Mouse (Mus musculus) embryonic stem cell, embryonic (primary cell): Measurements from ENCODE around the gene Kalrn.

ENCODE experiments used
- CTCF ChIA-PET, 4 experiments: fragments of 300-600 bp in 2 of 4; fragments of 350-600 bp in 2 of 4; sonication (Branson Sonifier 250); formaldehyde crosslinking; loops; one replicate each; lab custom pipeline; 2022; ENCODE audit warnings: inconsistent platforms in 2 of 4; lab: Charles Lee
- POLR2A ChIA-PET, 4 experiments: fragments of 300-600 bp in 2 of 4; fragments of 350-600 bp in 2 of 4; sonication (Branson Sonifier 250); formaldehyde crosslinking; loops; one replicate each; lab custom pipeline; 2022; ENCODE audit warnings: antibody characterized with exemption in 4 of 4, inconsistent platforms in 1 of 4; lab: Charles Lee

Gene Kalrn

DNA sequence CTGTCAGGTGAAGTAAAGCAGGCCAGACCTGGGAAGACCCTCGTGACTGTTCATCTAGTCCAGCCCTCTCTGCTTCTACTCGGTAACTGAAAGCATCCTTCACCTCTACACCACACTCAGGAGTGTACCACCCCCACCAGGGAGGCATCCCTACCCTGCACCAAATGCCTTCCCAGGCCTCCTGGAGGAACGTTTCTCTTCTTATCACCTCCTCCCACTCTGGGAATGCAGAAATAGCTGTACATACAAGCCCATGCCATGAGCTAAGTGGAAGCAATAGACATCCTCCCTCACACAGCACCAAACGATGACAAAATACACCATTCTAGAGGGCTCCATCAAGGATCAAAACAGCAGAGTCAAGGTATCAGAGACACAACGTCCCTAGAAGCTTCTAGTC is 168.2 kb downstream of the Kalrn start:
- ChIA-PET CTCF (interaction anchor here in 1 of 4 experiments (0.5 kb wide), 1 partner anchor 106 kb away, joined by 5 read pairs; no protein-coding TSS in a partner anchor), POLR2A (interaction anchor here in 1 of 4 experiments (0.6 kb wide), 1 partner anchor 379 kb away, joined by 3 read pairs; no protein-coding TSS in a partner anchor)

DNA sequence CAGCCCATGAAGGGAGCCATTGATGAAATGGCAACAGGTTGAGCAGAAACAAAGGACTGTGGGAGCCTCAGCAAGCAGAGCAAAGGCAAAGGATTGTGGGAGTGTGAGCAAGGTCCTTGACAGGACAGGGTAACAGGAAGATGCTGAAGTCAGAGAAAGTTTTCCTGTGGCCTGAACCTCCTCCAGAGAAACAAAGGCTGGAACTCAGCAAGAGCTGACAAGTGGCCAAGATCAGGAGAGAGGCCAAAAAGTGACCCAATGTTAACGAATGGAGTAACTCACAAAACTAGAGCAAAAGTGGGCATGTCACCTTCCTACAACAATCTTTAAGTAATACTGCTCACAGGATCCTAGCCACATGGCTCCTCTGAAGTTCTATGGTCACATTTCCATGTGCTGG is 172.1 kb downstream of the Kalrn start:
- POLR2A ChIA-PET, result no interaction called here
- CTCF ChIA-PET, result interaction anchor here in 1 of 4 experiments (0.6 kb wide), 1 partner anchor 358 kb away, joined by 3 read pairs; no protein-coding TSS in a partner anchor

DNA sequence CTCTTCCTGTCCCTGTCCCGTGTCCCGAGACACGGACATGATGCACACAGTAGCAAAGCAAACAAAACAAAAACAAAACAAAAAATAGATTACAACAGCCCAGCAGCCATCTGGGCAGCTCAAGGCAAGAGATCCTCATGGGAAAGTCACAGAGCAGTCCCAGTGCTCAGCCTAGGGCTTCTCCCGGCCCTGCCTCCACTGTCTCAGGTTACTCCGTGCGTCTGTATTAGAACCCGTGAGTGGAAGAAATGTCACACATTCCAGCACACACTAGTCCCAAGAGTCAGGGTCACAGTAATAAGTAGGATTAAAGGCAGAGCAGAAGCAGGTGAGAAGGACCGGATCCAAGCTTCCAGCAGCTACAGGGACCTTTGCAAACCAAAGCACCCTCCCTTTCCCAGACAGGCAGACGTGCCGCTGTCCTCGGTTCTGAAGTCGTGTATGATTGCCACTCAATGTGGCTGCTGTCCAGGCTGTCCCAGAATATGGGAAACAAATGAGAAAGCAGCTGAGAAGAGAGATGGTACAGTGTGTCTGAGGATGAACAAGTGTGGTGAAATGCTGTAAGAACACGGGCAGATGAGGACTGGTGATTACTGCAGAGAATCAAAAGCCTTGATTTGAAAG is 173.1 kb downstream of the Kalrn start:
- CTCF ChIA-PET, result interaction anchor here in 2 of 4 experiments (0.5 to 0.7 kb wide), 2 partner anchors 467 to 567 kb away, joined by 3 to 19 read pairs; no protein-coding TSS in a partner anchor
- POLR2A ChIA-PET, result interaction anchor here in 1 of 4 experiments (0.6 kb wide), 1 partner anchor 9 kb away, joined by 3 read pairs; no protein-coding TSS in a partner anchor

DNA sequence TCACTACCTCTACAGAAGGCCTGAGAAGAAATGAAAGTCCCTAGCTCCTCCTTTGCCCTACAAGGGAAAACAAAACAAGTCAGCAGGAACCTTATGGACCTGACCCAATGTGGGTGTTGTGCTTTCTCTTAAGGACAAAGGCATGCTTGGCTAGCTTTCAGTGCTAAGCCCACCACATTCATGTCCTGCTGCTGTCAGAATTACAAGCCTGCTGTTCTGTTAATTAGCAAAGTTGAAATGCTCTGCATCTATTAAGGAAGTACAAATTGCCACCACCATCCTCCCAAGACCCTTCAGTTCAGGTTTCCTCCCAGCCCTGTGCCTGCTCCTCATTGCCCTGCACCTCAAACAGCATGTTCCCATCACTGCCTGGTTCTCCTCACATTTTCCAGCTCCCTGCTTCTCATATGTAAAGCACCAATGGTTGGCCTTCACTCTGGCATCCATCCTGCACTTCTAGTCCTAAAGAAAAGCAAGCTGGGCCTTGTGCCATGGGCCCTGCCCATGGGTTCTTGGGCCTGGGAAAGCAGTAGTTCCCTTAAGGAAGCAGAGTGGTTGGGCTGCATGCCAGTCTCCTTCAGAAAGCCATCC is 178.0 kb downstream of the Kalrn start:
- POLR2A ChIA-PET, result no interaction called here
- CTCF ChIA-PET, result no interaction called here

DNA sequence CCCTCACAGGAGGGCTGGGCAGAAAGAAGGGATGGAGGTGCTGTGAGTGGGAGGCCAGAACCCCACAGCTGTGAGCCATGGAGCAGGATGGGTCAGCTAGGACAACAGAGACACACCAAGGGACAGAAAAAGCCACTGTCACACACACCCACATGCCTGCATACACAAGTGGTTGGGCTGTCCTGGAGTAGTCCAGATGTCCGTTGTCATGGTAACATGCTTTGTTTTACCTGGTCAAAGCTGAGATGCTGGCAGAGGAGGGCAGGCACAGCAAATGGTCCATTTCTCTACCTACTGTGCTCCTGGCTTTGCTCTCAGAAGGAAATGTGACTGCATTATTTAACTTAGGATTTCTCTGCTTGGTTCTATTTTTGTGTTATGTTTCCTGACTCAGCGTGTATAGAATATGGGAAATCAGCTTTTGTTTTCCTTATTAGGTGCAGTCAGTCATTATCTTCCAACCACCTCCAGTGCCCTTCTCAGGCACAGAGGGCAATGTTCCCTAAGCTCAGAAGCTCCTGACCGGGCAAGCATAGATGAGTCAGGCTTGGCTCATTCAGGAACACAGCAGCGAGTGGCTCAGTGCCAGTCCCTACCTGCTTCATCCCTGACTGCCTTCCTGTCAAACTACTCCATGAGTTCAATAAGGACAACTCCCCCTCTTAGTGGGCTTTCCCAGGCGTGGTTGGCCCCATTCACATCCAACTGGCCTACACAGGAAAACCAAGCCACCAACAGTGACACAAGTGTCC is 183.6 kb downstream of the Kalrn start:
- CTCF ChIA-PET, result no interaction called here
- POLR2A ChIA-PET, result no interaction called here

DNA sequence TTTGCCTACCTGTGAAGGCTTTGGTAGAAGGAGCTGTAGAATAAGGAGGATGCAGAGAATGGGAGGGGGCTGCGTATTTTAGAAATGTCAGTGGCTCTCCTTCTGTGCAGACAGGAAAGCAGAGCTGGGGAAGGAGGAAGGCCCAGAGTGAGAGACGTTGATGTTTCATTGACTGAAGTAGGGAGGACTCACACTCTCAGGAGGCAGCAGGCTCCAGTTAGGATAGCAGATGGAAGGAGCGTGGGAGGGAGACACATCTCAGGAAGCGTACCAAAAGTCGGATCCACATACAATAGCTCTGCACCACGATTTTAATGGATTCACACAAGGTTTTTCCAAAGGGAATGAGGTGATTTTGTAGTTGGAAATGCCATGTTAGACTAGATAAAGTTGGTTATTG is 184.5 kb downstream of the Kalrn start:
- ChIA-PET CTCF (no interaction called here), POLR2A (no interaction called here)

DNA sequence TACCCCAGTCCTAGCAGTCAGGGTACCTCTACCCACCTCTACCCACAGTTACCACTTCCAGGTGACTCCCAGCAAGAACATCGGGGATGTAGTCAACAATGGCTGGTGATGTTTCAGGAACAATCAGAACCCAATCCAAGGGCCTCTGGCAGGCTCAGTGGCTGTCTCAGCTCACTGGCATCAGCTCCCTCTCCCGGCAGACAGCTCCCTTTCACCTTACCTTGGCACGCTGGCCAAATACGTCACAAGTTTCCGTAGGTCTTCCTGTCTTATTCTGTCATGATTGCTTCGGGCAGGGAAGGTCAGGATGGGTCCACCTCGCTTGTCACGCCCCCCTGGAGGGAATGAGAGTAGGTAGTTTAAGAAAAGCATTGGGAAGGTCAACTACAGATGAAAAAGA is 188.3 kb downstream of the Kalrn start:
- POLR2A ChIA-PET, result no interaction called here
- CTCF ChIA-PET, result interaction anchor here in 1 of 4 experiments (0.6 kb wide), 1 partner anchor 344 kb away, joined by 5 read pairs; no protein-coding TSS in a partner anchor

DNA sequence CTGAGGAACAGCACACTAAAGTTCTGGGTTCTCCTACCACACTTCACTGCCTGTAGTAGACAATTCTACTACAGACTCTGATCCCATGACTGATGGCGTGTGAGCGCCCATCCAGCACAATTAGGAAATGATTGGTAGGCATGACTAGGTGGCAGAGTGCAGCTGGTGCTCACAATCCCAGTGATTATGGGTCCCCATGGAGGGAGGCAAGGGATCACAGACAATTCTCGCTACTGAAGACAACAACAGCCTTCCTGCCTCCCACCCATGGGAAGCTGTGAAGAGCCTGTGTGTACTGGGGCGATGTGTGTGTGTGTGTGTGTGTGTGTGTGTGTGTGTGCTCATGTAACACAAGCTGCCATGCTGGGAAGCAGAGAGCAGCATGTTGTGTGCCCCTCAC is 190.3 kb downstream of the Kalrn start:
- CTCF ChIA-PET, result interaction anchor here in 1 of 4 experiments (0.5 to 0.6 kb wide), 2 partner anchors 21 to 284 kb away, joined by 3 to 5 read pairs; no protein-coding TSS in a partner anchor
- POLR2A ChIA-PET, result no interaction called here

DNA sequence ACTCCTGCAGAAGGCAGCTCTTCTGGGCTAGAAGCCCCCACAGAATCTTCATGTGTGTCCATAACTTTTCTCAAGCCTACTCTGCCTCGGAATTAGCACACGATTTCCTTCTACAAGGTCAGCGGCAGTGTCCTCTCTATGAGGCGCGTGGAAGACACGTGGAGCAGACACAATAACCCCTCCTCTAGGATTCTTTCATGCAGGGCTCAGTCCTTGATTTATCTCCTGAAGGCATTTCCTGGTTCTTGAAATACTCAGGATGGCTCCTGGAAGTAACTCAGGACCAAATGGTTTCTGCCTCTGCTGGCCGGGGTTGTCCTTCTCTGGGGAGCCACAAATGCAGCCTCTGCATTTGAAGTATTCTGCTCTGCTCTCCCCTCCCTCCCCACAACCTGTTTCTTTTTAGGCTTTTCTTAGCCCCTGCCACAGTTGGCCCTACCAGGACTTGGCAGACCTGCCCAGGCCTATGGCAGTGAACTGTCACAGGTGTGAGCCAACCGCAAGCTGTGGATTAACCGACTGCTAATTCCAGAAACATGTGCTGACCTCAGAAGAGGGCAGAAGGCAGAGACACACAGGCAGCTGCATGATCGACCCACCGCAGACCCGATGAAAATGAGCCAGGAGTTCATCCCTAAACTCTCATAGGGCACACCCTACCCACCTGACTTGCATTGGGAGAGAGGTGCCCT is 197.0 kb downstream of the Kalrn start:
- ChIA-PET POLR2A (interaction anchor here in 1 of 4 experiments (0.7 kb wide), 1 partner anchor 215 kb away, joined by 3 read pairs; no protein-coding TSS in a partner anchor), CTCF (no interaction called here)

DNA sequence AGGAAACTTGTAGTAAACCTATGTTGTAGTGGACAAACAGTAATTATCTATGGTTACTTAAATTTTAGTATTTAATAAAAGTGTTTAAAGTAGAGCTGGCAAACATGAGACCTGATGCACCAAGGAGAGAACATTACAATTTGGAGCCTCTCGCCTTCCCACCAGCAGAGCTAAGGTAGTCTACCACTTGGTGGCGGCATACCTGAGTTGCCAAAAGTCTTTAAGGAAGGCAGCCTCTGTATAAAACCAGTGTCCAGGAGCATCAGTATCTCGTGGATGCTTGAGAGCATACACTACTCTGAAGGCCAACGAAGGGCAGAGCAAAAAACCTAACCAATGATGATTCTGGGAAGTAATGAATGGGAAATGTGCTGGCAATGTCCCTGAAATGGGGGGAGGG is 199.8 kb downstream of the Kalrn start:
- POLR2A ChIA-PET, result no interaction called here
- CTCF ChIA-PET, result interaction anchor here in 3 of 4 experiments (0.7 to 1.6 kb wide), 5 partner anchors 12 to 529 kb away, joined by 3 to 5 read pairs (median 3); no protein-coding TSS in a partner anchor

DNA sequence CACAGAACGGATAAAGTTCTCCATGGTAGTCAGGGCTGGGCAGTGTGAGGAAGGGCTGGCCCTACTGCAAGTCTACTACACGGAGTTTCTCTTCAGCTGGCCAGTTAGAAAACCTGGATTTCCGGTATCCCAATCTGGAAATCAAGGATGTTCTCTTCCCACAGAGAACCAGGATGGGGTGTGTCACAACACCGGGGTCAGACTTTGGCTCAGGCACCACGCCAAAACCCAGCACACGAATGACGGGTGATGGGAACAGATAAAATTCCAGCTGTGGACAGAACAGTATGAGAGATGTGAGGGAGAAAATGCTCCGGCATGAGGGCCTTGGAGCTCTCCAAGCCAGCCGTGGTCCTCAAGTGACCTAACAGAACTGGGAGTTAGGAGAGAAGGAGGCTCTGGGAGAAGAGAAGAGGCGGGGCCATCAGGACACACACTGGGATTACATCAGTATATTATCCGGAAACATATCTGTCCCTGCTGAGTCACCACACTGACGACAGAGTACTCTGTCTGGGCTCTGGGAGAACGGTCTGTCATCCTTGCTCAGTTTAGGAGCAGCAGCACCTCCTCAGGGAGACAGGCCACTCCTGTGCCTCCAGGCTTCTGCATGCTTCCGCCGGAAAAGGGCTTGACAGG is 201.1 kb downstream of the Kalrn start:
- ChIA-PET POLR2A (no interaction called here), CTCF (interaction anchor here in 1 of 4 experiments (0.7 kb wide), 1 partner anchor 250 kb away, joined by 3 read pairs; no protein-coding TSS in a partner anchor)

DNA sequence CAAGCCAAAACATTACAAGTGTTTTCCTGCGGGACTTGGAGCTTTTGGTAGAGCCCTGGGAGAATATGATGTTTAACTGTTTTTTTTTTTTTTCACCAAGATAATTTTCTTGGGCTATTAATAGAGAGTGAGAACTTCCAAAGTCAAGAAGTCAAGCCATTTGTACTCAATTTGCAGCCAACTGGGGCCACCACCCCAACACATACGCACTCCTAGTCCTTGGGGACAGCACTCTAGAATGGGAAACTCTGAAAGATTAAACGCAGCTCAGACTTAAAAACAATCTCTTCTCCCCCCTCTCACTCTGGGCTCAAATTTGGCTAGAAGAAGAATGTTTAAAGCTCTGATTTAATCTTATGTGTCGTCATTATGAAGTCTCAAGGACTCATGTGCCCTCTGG is 214.1 kb downstream of the Kalrn start:
- ChIA-PET CTCF (no interaction called here), POLR2A (interaction anchor here in 1 of 4 experiments (0.7 kb wide), 1 partner anchor 20 kb away, joined by 3 read pairs; no protein-coding TSS in a partner anchor)

DNA sequence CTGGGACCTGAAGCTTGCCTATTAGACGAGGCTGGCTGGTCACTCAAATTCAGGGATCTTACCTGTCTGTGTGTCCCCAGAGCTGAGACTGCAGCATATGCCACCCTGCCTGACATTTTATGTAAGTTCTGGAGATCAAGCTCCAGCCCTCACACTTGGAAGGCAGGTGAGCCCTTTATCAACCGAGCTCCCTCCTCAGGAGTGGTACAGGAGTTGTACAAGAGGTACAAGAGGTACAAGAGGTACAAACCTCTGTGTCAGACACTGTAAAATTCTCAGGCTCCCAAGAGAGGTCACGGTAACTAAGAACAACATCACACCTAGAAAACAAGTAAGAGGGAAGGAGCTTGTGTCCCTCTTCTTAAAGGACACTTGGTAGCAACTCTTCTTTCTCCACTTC is 217.8 kb downstream of the Kalrn start:
- CTCF ChIA-PET, result interaction anchor here in 1 of 4 experiments (1.8 kb wide), 1 partner anchor 33 kb away, joined by 5 read pairs; no protein-coding TSS in a partner anchor

DNA sequence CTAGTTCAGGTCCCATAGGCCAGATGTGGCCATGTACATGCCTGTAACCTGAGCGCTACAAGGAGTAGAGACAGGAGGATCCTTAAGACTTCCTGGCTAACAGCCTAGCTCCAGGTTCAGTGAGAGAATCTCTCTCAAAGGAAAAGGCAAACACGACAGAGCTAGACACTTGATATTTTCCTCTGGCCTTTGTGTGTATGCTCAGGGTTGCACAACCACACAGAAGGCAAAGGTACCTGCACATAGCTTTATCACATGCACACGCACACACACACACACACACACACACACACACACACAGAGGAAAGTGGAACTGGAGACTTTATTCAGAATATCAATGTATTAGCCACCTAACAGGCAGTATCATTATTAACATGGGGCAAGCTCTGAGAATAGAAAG is 219.3 kb downstream of the Kalrn start:
- POLR2A ChIA-PET, result interaction anchor here in 2 of 4 experiments (0.7 to 1.1 kb wide), 2 partner anchors 22 to 111 kb away, joined by 3 to 5 read pairs; no protein-coding TSS in a partner anchor
- CTCF ChIA-PET, result no interaction called here

More for the DNA sequence above, 217.8 kb downstream of the Kalrn start:
- POLR2A ChIA-PET, result no interaction called here

DNA sequence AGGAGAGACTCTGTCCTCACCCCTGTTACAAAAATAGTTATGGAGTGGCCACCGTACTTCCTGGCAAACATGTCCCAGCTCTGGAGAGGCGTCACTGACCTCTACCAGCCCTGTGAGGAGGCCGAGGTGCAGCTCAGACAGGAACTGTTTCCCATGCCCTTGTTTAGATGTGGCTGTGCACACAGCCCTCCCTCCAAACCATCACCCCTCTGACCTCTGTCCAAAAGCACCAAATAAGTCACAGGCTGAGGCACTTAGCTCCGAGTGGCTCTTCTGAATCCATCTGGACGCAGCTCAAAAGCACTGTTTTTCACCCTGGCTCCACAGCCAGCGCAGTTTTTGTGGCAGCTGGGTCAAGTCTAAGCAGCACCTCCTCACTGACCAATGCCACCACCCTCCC is 220.6 kb downstream of the Kalrn start:
- ChIA-PET CTCF (interaction anchor here in 1 of 4 experiments (0.6 to 1.0 kb wide), 2 partner anchors 17 to 314 kb away, joined by 3 read pairs; no protein-coding TSS in a partner anchor), POLR2A (interaction anchor here in 1 of 4 experiments (0.5 to 1.0 kb wide), 2 partner anchors 185 to 222 kb away, joined by 3 read pairs; no protein-coding TSS in a partner anchor)

DNA sequence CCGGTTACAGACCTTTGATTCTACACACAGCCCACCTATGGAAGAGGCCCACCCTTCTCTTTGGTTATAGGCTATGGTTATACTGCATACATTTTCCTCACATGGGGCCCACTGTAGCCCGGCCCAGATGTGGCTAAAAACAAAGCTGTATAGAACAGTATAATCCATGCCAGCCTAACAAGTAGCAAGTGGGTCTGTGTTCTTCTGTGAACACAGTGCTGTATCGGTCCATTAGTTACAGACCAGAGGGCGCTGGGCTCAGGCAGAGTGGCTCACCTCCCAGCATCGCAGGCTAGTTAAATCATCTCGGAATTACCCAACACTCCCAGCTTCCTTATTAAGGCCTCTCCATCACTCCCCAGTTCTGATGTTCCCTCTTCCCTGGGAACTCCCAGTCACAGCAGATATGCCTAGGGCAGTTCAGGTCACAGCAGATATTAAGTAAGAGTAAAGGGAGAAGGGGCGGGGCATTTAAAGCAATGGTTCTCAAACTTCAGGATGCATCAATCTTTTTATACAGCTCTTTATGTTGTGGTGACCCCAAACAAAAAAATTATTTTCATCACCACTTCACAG is 221.7 kb downstream of the Kalrn start:
- CTCF ChIA-PET, result interaction anchor here in 2 of 4 experiments (0.6 to 1.1 kb wide), 3 partner anchors 16 to 226 kb away, joined by 3 to 5 read pairs (median 3); no protein-coding TSS in a partner anchor

DNA sequence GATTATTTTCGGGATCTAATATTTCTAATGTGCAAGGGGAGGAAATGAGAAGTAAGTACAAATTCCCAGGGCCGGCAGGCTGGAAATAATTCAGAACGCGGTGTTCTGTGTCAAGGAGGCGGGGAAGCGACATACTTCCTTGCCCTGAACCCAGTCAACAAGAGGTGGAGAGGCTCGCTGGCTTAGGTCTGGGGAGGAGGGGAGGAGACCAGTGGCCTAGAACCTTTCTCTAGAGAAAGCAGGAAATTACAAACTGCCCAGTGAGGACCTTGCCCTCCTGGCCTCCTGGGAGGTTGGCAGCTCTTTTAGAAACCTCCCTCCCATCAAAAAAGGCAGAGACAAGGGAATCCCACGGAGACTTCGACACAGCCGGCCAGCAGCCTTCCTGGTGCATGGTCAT is 225.8 kb downstream of the Kalrn start:
- POLR2A ChIA-PET, result no interaction called here
- CTCF ChIA-PET, result no interaction called here

More for the DNA sequence above, 221.7 kb downstream of the Kalrn start:
- POLR2A ChIA-PET, result interaction anchor here in 1 of 4 experiments (1.0 kb wide), 1 partner anchor 184 kb away, joined by 3 read pairs; no protein-coding TSS in a partner anchor
